ENCODE assay signal across 27 mouse cellular contexts in the genomic region with DNA sequence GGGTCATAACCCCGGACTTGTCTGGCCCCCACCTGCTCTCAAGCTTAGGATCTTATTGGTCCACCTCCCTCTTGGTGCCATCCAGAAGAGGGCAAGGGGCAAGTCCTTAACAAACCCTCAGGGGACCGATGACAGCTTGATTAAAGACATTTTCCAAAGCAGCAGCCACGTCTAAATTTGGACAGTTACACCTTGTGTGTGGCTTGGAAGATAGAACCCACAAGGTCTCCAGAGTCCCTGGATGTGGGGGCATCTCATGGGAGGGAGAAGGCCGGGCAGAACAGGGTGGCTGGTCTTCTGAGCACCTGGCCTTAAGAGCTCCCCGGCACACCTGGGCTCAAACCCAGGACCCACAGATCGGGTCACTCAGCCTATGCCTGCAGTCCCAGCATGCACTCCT. TPM values are rescaled to one million over a fixed set of nuclear protein-coding genes. Genes with fewer than 3 reads are reported as not detected.
DNase-seq lines count a peak whose midpoint lies in the region; ATAC-seq and TF ChIP-seq lines count a peak whose summit lies in the region.
"Had no signal": no experiment of that assay in that cellular context is flagged by ENCODE, and none has a peak within 500 bp of the region (broad histone marks: within the 10 kb centered on the region; RNA-seq: fewer than 3 reads in every experiment).

No protein-coding gene starts in this region.

- H3K9me3 ChIP-seq in lung, embryonic 15.5 days: no peaks in the 10 kb centered on the region
- H3K9me3 ChIP-seq in kidney, embryonic 14.5 days (ENCODE audit: control insufficient read depth, low read length): no peaks in the 10 kb centered on the region
- H3K9me3 ChIP-seq: embryonic facial prominence, embryonic 12.5 days; forebrain, embryonic 13.5 days had no signal

- no peak overlapping the region for H3K9ac ChIP-seq in lung, embryonic 15.5 days
- H3K9ac ChIP-seq in kidney, embryonic 14.5 days (ENCODE audit: low read depth, low read length): no peak overlapping the region
- H3K9ac ChIP-seq: embryonic facial prominence, embryonic 12.5 days; forebrain, embryonic 13.5 days; hindbrain, embryonic 14.5 days; liver, embryonic 14.5 days; midbrain, embryonic 13.5 days had no signal

- TF ChIP-seq CTCF in gastrocnemius, adult 2 months (IDR thresholded peaks at IDR 0.05): no peak

- H3K27me3 ChIP-seq in lung, embryonic 15.5 days: no peaks in the 10 kb centered on the region
- H3K27me3 ChIP-seq in myocyte (ENCODE audit: control insufficient read depth, insufficient read depth, insufficient read length): no peaks in the 10 kb centered on the region
- no peaks in the 10 kb centered on the region for H3K27me3 ChIP-seq in kidney, embryonic 14.5 days (ENCODE audit: control insufficient read depth, insufficient read depth, low read length)
- H3K27me3 ChIP-seq: embryonic facial prominence, embryonic 12.5 days; forebrain, embryonic 13.5 days had no signal

- peak overlapping the region; percentile 28 for H3ac ChIP-seq in myocyte (ENCODE audit: control insufficient read depth, insufficient read length)

- no peak for TF ChIP-seq POLR2A in myocyte (IDR thresholded peaks at IDR 0.05; ENCODE audit: insufficient read length, low read depth)

- 0 out of 2 replicates have a peak, but pooled peaks cover 4% of the 10 kb centered on the region for H3K4me1 ChIP-seq in lung, embryonic 15.5 days
- H3K4me1 ChIP-seq in kidney, embryonic 14.5 days (ENCODE audit: control insufficient read depth, insufficient read depth, low read length): 0 out of 2 replicates have a peak, but pooled peaks cover 2% of the 10 kb centered on the region

- intact Hi-C loops in gastrocnemius, adult 2 months (cut with DNase I): no loop called here

- H3K36me3 ChIP-seq in lung, embryonic 15.5 days: no peaks in the 10 kb centered on the region
- peaks cover 4% of the 10 kb centered on the region for H3K36me3 ChIP-seq in myocyte (ENCODE audit: control insufficient read depth, insufficient read depth)
- H3K36me3 ChIP-seq in kidney, embryonic 14.5 days (ENCODE audit: control insufficient read depth, insufficient read depth, low read length): no peaks in the 10 kb centered on the region
- H3K36me3 ChIP-seq: embryonic facial prominence, embryonic 12.5 days; midbrain, embryonic 13.5 days had no signal

- H3K79me2 ChIP-seq in myocyte (ENCODE audit: control insufficient read depth, insufficient read depth): peaks cover 87% of the 10 kb centered on the region

- WGBS in lung, embryonic 15.5 days: 59% methylated on average over 6 of the region's 6 CpGs
- 75% methylated on average over 6 of the region's 6 CpGs for WGBS in kidney, embryonic 14.5 days

- H3K4me3 ChIP-seq in gastrocnemius, adult 2 months: peak overlapping the region; percentile 86
- no peak overlapping the region for H3K4me3 ChIP-seq in lung, embryonic 15.5 days
- H3K4me3 ChIP-seq in myocyte: peak overlapping the region; percentile 89
- H3K4me3 ChIP-seq in kidney, embryonic 14.5 days (ENCODE audit: low read length): no peak overlapping the region
- H3K4me3 ChIP-seq: embryonic facial prominence, embryonic 12.5 days; erythroblast, embryonic 14.5 days; forebrain, embryonic 13.5 days; layer of hippocampus, adult 2 months; midbrain, embryonic 13.5 days had no signal

- peak overlapping the region; percentile 4; the same call in 1 of the 2 replicates for H3K4me2 ChIP-seq in lung, embryonic 15.5 days
- peak overlapping the region; percentile 77 for H3K4me2 ChIP-seq in myocyte (ENCODE audit: low read depth)
- H3K4me2 ChIP-seq in kidney, embryonic 14.5 days (replicated peaks; ENCODE audit: low read depth, low read length): no peak overlapping the region
- H3K4me2 ChIP-seq: embryonic facial prominence, embryonic 12.5 days; forebrain, embryonic 13.5 days; hindbrain, embryonic 14.5 days; midbrain, embryonic 13.5 days had no signal

- DNase-seq in gastrocnemius, adult 2 months: peak; percentile 65
- DNase-seq in gastrocnemius, postnatal 10 days: no peak
- DNase-seq in lung, adult 18-20 months: no peak
- no peak for DNase-seq in kidney, postnatal 36 days
- no peak for DNase-seq in frontal cortex, postnatal 14 days (ENCODE audit: low spot score in 2 of 2)
- DNase-seq: adrenal gland, postnatal 10 days; cerebellum, adult 9-11 months; kidney, adult 11 months; kidney, postnatal 10 days; layer of hippocampus, postnatal 36 days; lung, postnatal 10 days; right cerebral cortex, postnatal 14 days; thymus, postnatal 36 days had no signal

- peak overlapping the region; percentile 93 for H3K27ac ChIP-seq in gastrocnemius, adult 2 months
- no peak overlapping the region for H3K27ac ChIP-seq in lung, embryonic 15.5 days
- H3K27ac ChIP-seq in kidney, embryonic 14.5 days (ENCODE audit: low read depth, low read length): no peak overlapping the region
- H3K27ac ChIP-seq: embryonic facial prominence, embryonic 12.5 days; forebrain, embryonic 13.5 days; hindbrain, embryonic 14.5 days; layer of hippocampus, adult 2 months; liver, embryonic 14.5 days; midbrain, embryonic 13.5 days had no signal

- ATAC-seq in lung, embryonic 15.5 days (ENCODE audit: borderline replicate concordance, extremely low read depth, low FRiP score, low TSS enrichment): no peak
- no peak for ATAC-seq in kidney, embryonic 14.5 days (ENCODE audit: low FRiP score, low TSS enrichment)
- ATAC-seq: activated CD4-positive, CD25-positive, alpha-beta regulatory T cell, adult 4 months; CD4-positive, CD25-positive, alpha-beta regulatory T cell, adult 4 months; forebrain, embryonic 13.5 days; midbrain, embryonic 13.5 days had no signal

TF ChIP-seq in myocyte, 11 proteins besides CTCF, POLR2A, EP300 and RAD21:
- TF ChIP-seq MYOD1 (IDR thresholded peaks at IDR 0.05; ENCODE audit: control insufficient read depth in 1 of 3, insufficient read length in 2 of 3, low read depth in 2 of 3) (no peak), E2F4 (IDR thresholded peaks at IDR 0.05; ENCODE audit: insufficient read depth) (no peak), POLR2AphosphoS2 (IDR thresholded peaks at IDR 0.05; ENCODE audit: insufficient read length, low read depth) (no peak), MYOG (IDR thresholded peaks at IDR 0.05; ENCODE audit: control insufficient read depth in 1 of 3, insufficient read depth in 1 of 3, insufficient read length in 2 of 3, low read depth in 2 of 3) (peak in 1 of 3 experiments; percentile 7), USF1 (IDR thresholded peaks at IDR 0.05; ENCODE audit: low read depth) (no peak)
TF ChIP-seq in myocyte: peak in this region for 1.

RNA-seq across cellular contexts. Expression of gene Jph2, which starts 3.8 kb away (rescaled TPM):
- 100 to 1,000 TPM; 424 to 437 TPM for total RNA-seq in gastrocnemius, adult 2 months (2021)
- total RNA-seq in gastrocnemius, postnatal 10 days (2021): 100 to 1,000 TPM; 350 to 362 TPM
- 6.9 and 7.7 TPM in 2 replicates for polyA plus RNA-seq in lung, embryonic 15.5 days (2015; fragmentation: Nextera tagmentation; extraction: Ambion mirVana)
- polyA plus RNA-seq in myocyte (2012; fragmentation: generic; extraction: Trizol): 217 TPM
- polyA plus RNA-seq in kidney, embryonic 14.5 days (2014; fragmentation: Nextera tagmentation; extraction: Ambion mirVana): 1.0 and 1.6 TPM in 2 replicates
- total RNA-seq: megakaryocyte, adult 5-6 weeks had no signal
- polyA plus RNA-seq: activated CD4-positive, CD25-positive, alpha-beta regulatory T cell, adult 4 months; CD4-positive, CD25-positive, alpha-beta regulatory T cell, adult 4 months; erythroblast, embryonic 14.5 days had no signal

RNA-seq across cellular contexts. Expression of gene Oser1, which starts 30.5 kb away (rescaled TPM):
- 10 to 100 TPM; 32.4 to 38.2 TPM for total RNA-seq in gastrocnemius, adult 2 months (2021)
- total RNA-seq in gastrocnemius, postnatal 10 days (2021): 10 to 100 TPM; 23.6 to 26.5 TPM
- polyA plus RNA-seq in lung, embryonic 15.5 days (2015; fragmentation: Nextera tagmentation; extraction: Ambion mirVana): 90.1 and 94.5 TPM in 2 replicates
- 30.3 TPM for polyA plus RNA-seq in myocyte (2012; fragmentation: generic; extraction: Trizol)
- polyA plus RNA-seq in kidney, embryonic 14.5 days (2014; fragmentation: Nextera tagmentation; extraction: Ambion mirVana): 74.4 and 93.3 TPM in 2 replicates

RNA-seq across cellular contexts. Expression of gene Gdap1l1, which starts 44.3 kb away (rescaled TPM):
- total RNA-seq in gastrocnemius, adult 2 months (2021): not detected
- under 1 TPM; 0.14 to 0.34 TPM for total RNA-seq in gastrocnemius, postnatal 10 days (2021)
- 0.62 and 1.3 TPM in 2 replicates for polyA plus RNA-seq in lung, embryonic 15.5 days (2015; fragmentation: Nextera tagmentation; extraction: Ambion mirVana)
- polyA plus RNA-seq in myocyte (2012; fragmentation: generic; extraction: Trizol): 0.43 TPM
- 0.41 and 0.74 TPM in 2 replicates for polyA plus RNA-seq in kidney, embryonic 14.5 days (2014; fragmentation: Nextera tagmentation; extraction: Ambion mirVana)
- total RNA-seq: heart, postnatal 10 days; megakaryocyte, adult 5-6 weeks had no signal
- polyA plus RNA-seq: activated CD4-positive, CD25-positive, alpha-beta regulatory T cell, adult 4 months; CD4-positive, CD25-positive, alpha-beta regulatory T cell, adult 4 months; erythroblast, embryonic 14.5 days had no signal

Comparison
In these comparisons a context has a peak if more than half of its experiments do, and no peak if none do; other contexts are left out.
1. H3K4me3 ChIP-seq: peak in gastrocnemius, adult 2 months (single experiment) and myocyte (single experiment); none in lung, embryonic 15.5 days (single experiment) and kidney, embryonic 14.5 days (single experiment).
2. RNA of gene Jph2, which starts 3.8 kb away (polyA plus RNA-seq): 217 TPM in myocyte (single experiment); 6.9 to 7.7 TPM in lung, embryonic 15.5 days and 1.0 to 1.6 TPM in kidney, embryonic 14.5 days; every median in the first group is over 10 times any median in the second.